Mouse (Mus musculus) spleen, postnatal 4 days (tissue): ENCODE measurements around the gene Ociad1.

ENCODE experiments used
- DNase-seq, 2 experiments: peaks; one replicate each; pipeline ENCODE4 v3.0.0; 2022; ENCODE audit warnings: low spot score in 2 of 2

Ociad1 gene

DNA sequence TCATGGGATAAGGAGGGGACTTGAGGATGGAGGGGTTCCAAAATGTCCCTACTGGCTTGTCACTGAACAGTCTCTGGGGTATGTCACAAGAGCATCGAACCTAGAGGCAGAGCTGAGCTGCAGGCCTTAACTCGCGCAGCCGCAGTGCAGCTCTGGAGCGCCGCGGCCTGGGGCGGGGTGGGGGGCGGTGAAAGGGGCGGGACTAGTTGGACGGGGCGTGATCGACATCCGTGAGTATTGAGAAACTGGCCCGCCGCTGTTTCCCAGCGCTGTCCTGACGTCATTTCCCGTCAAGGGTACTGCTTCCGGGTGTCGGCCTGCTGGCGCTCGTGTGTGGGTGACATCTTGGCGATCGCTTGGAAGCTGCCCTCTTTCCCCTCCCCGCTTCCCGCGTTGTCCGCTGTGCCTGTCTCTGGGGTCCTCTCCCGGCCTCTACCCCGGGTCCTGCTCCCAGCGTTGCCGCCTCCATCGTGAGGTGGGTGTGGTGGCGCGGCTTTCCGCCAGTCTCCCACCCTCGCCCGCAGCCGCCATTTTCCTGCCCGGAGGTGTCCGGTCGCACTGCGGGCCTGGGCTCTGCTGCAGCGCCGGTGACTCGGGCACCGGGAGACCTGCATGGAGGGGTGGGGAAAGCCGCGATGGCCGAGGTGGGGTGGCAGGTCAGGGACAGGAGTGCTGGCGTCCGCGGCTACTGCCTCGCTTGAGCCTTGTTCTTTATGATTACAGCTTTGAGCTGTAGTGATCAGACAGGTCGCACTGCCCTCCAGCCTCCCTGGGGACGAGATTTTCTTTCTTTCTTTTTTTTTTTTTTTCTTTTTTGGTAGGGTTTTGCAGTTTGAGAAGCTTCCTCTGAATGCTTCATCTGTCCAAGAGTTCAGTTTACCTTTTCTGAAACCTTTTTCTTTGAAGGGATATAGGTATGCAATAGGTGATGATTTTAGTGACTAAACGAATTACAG, at the start of gene Ociad1:
Gene Ociad1 (plus strand): TSS at position 283 of the 956 bp plus-strand sequence.
- peak; percentile 93 to 97 for DNase-seq

DNA sequence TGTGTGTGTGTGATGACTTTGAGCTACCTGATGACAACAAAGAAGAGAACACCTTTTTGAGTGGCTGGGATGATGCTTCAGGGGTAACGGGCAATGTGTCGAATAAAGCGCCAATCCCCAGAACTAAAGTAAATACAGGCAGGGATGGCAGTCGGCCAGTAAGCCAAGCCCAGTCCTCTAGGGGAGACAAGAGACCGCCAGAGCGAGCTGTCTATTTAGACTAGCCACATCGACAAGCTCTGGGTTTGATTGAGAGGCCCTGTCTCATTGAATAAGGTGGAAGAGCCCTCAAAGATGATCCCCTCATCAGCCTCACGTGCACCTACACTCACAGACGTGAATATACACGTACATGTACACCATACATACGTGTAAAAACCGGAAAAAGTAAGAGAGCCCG, 48.2 kb upstream of the Ociad1 start:
- DNase-seq: no peak

DNA sequence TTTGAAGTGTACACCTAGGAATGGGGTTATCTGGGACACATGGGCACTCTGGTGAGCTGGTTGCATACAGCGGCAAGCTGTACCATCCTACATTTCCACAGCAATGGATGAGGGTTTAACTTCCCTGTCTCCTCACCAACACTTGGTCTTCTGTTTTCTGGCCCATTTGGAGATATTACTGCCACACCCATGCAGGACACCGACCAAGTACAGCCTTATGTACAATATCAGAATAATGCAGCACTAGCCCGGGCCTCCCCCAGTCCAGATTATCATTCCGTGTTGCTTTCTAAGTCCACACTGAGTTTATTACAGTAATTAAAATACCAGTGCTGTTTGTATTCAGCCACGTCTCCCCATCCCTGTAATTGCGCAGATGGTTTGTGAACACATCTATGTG, 46.2 kb upstream of the Ociad1 start:
- DNase-seq: no peak

DNA sequence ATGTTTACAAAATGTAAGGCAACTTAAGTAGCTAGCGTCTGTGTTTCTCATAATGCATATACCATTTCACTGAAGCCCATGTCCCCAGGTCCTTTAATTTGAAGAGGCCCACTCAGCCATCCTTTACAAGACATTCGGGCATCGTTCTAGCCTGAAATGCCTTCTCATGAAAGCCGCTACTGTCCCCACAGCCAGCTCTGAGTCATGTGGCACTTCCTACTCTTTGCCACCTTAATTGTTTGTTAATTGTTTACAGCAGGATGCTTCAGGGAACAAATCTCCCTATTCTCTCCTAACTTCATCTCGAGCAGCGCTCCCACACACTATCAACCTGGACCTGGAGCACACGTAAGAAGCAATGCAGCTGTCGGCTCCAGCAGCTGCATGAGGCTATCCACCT, 44.4 kb upstream of the Ociad1 start:
- no peak for DNase-seq

DNA sequence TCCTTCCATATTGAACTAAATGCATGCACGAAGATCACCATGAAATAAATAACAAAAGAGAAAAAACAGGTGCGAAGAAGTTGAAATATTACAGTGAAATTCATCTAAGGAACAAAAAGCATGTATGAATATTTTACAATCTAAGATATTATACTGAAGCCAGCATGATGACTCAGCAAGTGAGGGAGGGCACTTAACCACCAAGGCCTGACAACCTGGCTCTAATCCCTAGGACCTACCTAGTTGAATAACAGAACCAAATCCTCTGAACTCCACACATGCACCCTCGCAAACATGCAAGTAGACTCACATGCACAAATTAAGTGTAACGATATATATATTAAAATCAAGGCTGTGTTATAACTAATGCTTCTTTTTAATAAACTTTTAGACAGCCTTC, 43.2 kb upstream of the Ociad1 start:
- DNase-seq: no peak

- no peak for DNase-seq
Measured at GRCm38 (mm10) chr5:73252739-73253138, 39.8 kb upstream of the Ociad1 start.

DNA sequence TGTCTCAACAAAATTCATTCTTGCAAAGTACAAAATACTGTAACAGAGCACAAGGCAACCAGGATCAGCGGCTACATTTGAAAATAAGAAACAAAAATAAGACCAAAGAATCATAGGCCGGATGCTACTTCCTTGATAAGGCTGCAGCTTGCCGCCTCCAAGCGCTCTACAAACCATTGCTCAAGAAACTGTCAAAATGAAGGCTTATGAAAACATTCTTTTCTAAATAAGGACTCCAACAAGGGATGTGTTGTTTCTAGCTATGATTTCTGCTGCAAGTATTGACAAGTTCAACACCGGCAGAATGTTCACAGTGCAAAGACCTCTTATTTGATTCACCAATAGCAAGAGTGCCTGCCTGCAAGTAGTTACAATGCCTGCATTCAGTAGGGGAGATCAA, 37.9 kb upstream of the Ociad1 start:
- DNase-seq: no peak

DNA sequence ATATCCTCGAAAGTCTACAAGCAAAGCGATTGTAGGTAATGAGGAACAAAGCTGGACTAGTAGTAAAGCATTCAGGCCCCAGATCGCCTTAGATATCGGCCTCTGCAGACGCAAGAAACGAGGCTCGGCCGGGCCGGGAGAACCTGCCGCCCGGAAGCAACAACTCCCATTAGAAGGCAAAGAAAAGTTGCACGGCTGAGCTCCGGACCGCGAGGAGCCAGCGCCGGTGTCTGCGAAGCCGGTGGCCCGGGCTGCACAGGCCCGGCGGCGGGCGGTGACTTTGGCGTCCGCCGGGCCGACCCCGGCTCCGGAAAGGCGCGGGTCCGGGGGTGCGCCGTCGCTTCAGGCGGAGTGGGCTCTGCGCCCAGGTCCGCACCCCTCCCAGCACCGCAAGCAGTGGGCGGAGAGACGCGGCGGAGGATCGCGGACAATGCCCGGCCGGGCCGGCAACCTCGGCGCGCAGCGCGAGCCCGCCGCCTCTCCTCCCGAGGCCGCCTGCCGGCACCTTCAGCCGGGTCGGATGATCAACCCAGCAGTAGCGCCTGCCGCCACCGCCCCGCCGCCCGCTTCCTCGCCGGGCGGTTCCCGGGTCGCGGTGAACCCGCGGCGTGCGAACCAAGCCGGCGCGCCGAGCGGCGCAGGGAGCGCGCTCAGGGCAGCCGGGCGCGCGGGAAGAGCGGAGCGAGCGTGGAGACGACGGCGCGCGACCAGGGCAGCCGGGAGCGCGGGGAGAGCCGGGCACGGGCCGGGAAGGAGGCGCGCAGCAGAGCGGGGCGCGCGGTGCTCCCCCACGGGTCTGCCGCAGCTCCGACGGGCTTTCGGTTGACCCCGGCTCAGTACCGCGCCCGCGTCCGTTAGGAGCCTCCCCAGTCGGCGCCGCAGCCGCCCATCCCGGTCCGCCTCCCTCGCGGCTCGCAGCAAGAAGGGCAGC, 37.0 kb upstream of the Ociad1 start:
- DNase-seq: peak; percentile 57 to 84

GRCm38 (mm10) chr5:73256352-73257065, 36.1 kb upstream of the Ociad1 start, which contains the start of gene Fryl:
TSS of gene Fryl (minus strand) at chr5:73256619.
- peak; percentile 95 to 98 for DNase-seq

- DNase-seq: no peak
Measured at GRCm38 (mm10) chr5:73257096-73257495, 35.5 kb upstream of the Ociad1 start.

- no peak for DNase-seq
Measured at GRCm38 (mm10) chr5:73257723-73258122, 34.9 kb upstream of the Ociad1 start.

GRCm38 (mm10) chr5:73264122-73264521, 28.5 kb upstream of the Ociad1 start:
- no peak for DNase-seq

GRCm38 (mm10) chr5:73265460-73265859, 27.1 kb upstream of the Ociad1 start:
- no peak for DNase-seq

GRCm38 (mm10) chr5:73268636-73269213, 23.9 kb upstream of the Ociad1 start:
- DNase-seq: no peak

GRCm38 (mm10) chr5:73270612-73271011, 22.0 kb upstream of the Ociad1 start:
- no peak for DNase-seq

- no peak for DNase-seq
Measured at GRCm38 (mm10) chr5:73273171-73273570, 19.4 kb upstream of the Ociad1 start.

- DNase-seq: no peak
Measured at GRCm38 (mm10) chr5:73274941-73275340, 17.6 kb upstream of the Ociad1 start.

DNA sequence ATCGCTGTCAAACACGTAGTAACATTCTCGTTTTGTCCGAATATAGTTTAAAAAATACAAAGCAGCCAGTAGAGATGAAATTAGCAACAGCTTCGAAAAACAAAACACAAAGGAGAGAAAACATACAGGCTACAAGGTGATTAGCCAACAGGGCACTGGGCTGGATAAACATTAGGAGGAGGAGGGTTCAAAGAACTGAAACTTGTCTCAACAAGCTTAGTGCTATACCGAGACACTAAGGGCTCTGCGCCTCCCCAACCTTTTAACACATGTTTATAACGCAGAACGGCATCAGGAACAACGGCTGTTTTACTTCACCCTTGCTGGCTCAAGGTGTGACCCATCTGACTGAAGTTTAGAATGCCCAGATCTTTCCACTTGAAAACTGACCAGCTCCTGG, 13.4 kb upstream of the Ociad1 start:
- no peak for DNase-seq

DNA sequence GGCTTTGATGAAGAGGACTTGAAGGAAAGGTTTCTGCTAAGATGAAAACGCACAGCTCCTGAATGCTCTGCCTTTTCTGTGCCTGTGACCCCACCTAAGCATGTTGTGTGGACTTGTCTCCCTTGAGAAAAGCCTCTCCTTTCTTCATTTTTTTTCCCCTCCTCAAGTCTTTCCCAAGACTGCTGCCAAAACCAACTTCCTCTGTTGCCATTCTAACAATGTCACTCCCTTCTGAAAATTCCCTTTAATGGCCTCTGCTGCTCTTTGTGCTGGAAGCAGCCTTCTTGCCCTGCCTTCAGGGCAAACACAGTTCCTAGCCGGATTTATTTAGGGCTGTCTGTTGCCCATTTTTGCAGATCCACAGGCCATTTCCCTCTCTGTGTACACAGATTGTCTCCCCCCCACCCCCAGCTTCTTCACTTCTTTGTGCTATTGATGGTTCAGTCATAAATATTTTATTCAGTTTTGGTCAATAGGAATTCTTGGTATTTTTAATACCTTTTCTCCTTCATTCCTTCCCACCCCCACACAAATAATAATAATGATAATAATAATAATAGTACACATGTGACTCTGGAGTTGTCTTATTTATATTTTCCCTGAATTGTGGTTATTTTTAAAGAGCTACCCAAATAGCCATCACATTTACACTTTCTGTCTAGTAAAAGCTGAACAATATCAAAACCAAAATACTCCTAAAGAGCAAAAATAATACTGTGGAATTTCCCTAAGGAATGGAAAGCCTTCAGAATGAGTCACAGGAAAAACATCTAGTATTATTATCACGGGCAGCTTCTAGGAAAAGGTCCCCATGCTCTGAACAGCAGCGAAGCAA, 12.6 kb upstream of the Ociad1 start:
- no peak for DNase-seq

GRCm38 (mm10) chr5:73280567-73280850, 12.1 kb upstream of the Ociad1 start:
- no peak for DNase-seq

GRCm38 (mm10) chr5:73284046-73284445, 8.5 kb upstream of the Ociad1 start:
- no peak for DNase-seq
